Mouse (Mus musculus): ENCODE results near the gene Etl4. TPM values are rescaled to one million over a fixed set of nuclear protein-coding genes. Genes with fewer than 3 reads are reported as not detected.
A peak's percentile ranks its signal among the peaks of the same experiment; 100 is the strongest.
"Not testable (repeated sequence)": the region's sequence is repeated elsewhere in the genome, so short reads cannot be mapped to it uniquely, and the experiment has no call there.

The Etl4 gene
- total RNA-seq, 2 experiments from 2014 or later, result 138 to 142 TPM

DNA sequence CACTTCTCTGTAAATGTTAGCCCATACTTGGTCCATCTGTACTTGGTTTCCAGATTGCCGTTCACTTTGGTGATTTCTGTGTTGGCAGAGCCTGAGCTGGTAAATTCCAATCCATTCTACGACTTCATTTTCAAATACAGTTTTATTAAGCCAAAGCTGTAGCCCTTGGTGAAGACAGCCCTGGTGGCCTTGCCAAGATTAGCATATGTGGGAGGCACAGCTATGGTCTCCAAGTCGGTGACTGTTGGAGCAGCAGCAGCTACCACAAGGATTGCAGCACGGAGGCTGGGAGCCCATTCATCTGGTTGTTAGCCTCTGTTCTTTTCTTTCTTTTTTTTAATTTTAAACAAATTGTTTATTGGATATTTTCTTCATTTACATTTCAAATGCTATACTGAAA lies 128.1 kb downstream of the Etl4 start:
- intact Hi-C loops (cut with DNase I), result no loop called here
- TF ChIP-seq CTCF (IDR thresholded peaks at IDR 0.05), result no peak; the same call in 1 of the 2 replicates
- Histone ChIP-seq H3K27ac (no peak overlapping the region), H3K4me3 (no peak overlapping the region)
- peak in 1 of 2 experiments; percentile 21 for DNase-seq (ENCODE audit: extremely low spot score in 1 of 2, low spot score in 2 of 2)

DNA sequence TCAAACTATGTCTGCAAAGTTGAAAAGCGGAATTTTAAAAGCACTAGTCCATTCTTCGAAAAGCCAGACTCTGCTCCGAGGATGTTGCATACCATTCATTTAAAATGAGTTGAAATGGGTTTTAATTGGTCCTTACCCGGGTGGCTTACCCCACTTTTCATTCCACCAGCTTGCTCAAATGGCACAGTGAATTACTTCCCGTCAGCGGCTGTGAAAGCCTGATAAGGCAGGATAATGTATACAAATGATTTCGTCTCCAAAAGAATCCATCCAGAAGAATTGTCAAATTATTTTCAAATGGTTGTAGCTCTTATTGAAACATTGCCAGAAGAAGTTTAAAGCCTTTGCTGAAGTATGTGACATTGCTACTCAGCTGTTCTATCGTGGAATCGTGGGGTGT lies 162.8 kb downstream of the Etl4 start:
- no peak overlapping the region for H3K27ac ChIP-seq
- no peak for TF ChIP-seq CTCF (IDR thresholded peaks at IDR 0.05)

DNA sequence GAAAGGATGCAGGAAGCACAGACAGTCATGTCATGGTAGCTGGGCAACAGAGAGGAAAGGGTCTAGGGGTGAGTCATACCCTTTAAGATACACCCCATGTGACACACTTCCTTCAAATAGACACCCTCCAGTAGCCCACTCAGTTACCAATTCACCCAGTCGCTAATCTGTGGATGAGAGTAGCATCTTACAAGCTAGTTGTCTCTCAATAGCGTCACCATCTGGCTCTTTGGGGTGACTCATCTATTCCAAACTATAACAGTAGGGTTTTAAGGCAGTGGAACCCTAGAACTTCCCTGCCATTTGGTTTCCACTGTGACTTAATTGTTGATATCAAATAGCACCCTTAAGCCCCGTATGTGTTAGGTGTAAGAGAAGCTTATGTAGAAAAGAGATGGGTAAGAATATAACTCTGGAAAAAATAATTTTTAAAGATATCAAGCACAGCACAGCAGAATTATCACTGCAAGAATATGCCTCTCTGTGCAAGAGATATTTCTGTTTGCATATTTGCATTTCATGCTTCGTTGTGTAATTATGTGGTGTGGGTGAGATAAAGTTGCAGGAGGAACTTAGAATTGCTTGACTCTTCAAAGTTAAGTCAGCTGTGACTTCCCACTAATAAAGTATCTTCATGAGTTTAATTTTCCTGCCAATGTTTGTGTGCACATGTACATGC lies 166.7 kb downstream of the Etl4 start:
- intact Hi-C loops (cut with DNase I), result loop anchor here (5.0 kb wide), 1 partner anchor 36 kb away; no protein-coding TSS in a partner anchor
- no peak for DNase-seq (ENCODE audit: extremely low spot score in 1 of 2, low spot score in 2 of 2)
- Histone ChIP-seq H3K27ac (0 out of 2 replicates have a peak overlapping the region, but pooled peaks have one; percentile 44), H3K4me3 (no peak overlapping the region)
- no peak for TF ChIP-seq CTCF (IDR thresholded peaks at IDR 0.05)

More for the DNA sequence above, 162.8 kb downstream of the Etl4 start:
- no peak overlapping the region for H3K4me3 ChIP-seq
- no peak for DNase-seq (ENCODE audit: extremely low spot score in 1 of 2, low spot score in 2 of 2)
- intact Hi-C loops (cut with DNase I), result no loop called here

DNA sequence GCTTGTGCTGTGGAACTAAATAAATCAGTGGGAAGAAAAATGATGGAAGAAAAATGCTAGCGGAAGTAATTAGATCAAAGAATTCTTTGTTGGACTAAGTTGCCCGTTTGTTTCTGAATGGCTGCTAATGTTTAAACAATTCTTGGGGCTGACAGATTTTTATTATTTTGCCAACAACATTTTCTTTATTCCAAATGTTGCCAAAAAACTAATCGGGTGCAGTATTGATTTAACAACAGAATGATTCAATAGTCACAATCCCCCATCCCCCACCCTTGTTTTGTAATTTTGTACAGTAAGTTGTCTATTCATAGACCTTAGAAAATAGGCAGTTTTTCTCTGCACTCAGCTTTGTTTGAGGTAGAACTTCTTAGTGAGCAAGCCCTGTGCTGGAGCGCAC lies 175.2 kb downstream of the Etl4 start:
- Histone ChIP-seq H3K4me3 (no peak overlapping the region), H3K27ac (no peak overlapping the region)
- intact Hi-C loops (cut with DNase I), result no loop called here
- TF ChIP-seq CTCF (IDR thresholded peaks at IDR 0.05), result no peak
- no peak for DNase-seq (ENCODE audit: extremely low spot score in 1 of 2, low spot score in 2 of 2)

DNA sequence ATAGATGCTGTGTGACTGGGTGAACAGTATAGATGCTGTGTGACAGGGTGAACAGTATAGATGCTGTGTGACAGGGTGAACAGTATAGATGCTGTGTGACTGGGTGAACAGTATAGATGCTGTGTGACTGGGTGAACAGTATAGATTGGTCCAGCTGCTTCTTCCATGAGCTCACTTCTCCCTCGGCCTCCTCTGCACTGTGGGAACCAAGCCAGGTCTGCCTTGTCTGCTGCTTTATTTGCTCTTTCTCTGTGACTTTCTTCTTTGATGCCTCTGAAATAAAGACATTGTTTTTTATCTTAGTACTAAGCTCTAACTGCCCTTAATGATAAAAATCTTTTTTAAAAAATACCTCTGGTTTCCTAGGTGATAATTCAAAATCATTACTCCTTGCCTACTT lies 195.9 kb downstream of the Etl4 start:
- intact Hi-C loops (cut with DNase I), result no loop called here
- Histone ChIP-seq H3K27ac (no peak overlapping the region), H3K4me3 (no peak overlapping the region)
- peak in 1 of 2 experiments; percentile 28 for DNase-seq (ENCODE audit: extremely low spot score in 1 of 2, low spot score in 2 of 2)
- TF ChIP-seq CTCF (IDR thresholded peaks at IDR 0.05), result no peak

DNA sequence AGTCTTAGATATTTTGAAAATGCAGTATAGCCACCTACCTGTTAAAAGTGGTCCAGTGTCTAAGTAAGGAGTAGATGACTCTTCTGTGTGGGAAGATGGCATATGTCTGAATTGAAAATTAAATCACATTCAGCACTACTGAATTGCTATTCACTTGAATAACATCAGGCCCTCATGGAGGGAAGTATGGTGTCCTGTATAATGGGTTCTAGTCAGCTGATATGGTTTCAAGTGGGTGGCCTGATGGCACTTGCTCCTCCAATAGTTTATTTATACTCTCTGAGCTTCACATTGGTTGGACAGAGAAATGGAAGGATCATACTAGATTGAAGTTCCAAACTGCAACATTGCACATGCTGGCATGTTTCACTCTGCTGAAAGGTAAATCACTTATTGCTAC lies 202.1 kb downstream of the Etl4 start:
- DNase-seq (ENCODE audit: extremely low spot score in 1 of 2, low spot score in 2 of 2), result peak in 1 of 2 experiments; percentile 15
- Histone ChIP-seq H3K4me3 (no peak overlapping the region), H3K27ac (peak overlapping the region; percentile 3; the same call in 1 of the 2 replicates)
- intact Hi-C loops (cut with DNase I), result loop anchor here (5.0 kb wide), 2 partner anchors 34 to 181 kb away; no protein-coding TSS in a partner anchor
- TF ChIP-seq CTCF (IDR thresholded peaks at IDR 0.05), result no peak; the same call in 1 of the 2 replicates

DNA sequence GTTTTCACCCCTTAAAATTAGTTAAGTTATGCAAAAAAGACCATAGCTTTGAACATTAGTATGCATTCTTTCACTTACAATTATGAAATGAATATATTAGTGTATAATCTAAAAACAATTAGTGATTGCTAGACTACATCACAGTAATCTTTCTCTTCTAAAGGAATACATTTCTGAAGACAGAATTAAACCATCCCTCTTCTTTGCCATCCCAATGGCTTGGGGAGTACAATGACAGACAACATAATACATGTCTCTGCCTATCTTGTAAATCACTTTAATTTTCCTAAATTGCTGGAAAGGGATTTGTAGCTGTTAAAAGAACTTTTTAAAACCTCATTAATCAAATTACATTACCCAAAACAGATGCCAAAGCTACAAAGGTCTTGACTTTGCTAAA lies 216.3 kb downstream of the Etl4 start:
- intact Hi-C loops (cut with DNase I), result no loop called here
- Histone ChIP-seq H3K4me3 (no peak overlapping the region), H3K27ac (no peak overlapping the region)
- TF ChIP-seq CTCF (IDR thresholded peaks at IDR 0.05), result no peak
- no peak for DNase-seq (ENCODE audit: extremely low spot score in 1 of 2, low spot score in 2 of 2)

DNA sequence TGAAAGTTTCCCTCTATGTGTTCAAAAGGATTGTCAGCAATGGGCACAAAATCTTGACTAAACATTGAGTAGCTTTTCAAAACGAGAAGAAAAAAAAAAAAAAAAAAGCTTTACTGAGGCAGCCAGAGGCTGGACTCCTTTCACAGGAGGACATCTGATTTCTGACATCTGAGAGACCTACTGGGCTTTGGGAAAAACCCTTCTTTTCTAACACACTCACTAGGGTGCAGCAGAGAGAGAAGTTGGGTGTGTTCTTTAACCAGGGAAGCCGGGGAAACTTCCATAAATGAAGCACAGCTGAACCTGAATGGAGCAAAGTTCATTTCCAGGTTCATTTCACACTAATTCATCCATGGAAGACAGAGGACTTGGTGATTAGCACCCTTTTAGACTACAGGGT lies 222.2 kb downstream of the Etl4 start:
- no peak overlapping the region for H3K27ac ChIP-seq
- intact Hi-C loops (cut with DNase I), result no loop called here
- no peak overlapping the region for H3K4me3 ChIP-seq
- peak; percentile 24 for TF ChIP-seq CTCF (IDR thresholded peaks at IDR 0.05)
- no peak for DNase-seq (ENCODE audit: extremely low spot score in 1 of 2, low spot score in 2 of 2)

DNA sequence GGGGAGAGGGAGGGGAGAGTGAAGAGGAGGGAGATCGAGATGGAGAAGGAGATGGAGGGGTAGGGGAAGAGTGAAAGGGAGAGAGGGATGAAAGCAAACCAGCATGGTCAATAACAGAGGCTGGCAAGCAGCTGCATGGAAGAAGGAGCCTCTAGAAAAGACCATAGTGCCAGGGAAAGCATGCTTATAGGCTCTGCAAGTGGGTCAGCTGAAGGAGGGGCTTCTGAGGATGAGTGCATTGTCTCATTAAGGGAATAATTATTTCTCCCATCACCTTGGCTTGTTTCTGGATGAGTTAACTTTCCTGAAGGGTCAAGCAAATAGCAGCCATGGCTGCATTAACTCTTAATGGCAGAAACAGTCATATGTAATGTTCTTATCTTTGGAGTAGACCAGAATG lies 228.8 kb downstream of the Etl4 start:
- H3K4me3 ChIP-seq, result no peak overlapping the region
- intact Hi-C loops (cut with DNase I), result no loop called here
- DNase-seq (ENCODE audit: extremely low spot score in 1 of 2, low spot score in 2 of 2), result no peak
- H3K27ac ChIP-seq, result no peak overlapping the region
- no peak for TF ChIP-seq CTCF (IDR thresholded peaks at IDR 0.05)

DNA sequence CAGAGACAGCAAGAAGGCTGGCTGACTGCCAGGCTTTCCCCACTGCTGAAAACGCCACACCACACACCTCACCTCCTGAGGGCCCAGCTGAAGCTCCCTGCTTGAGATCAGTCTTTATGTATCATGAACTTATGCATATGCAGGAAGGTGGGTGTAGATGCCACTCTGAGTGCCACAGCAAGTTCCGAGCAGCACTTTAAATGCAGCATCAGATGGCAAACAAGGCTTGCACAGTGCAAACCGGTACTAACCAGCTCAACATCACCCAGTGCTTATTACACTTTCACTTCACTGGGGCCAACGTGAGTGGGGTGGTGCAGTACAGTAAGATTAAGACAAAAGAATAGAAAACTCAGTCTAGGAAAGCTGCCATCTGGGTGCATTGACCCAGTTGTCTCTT lies 235.8 kb downstream of the Etl4 start:
- Histone ChIP-seq H3K27ac (no peak overlapping the region), H3K4me3 (no peak overlapping the region)
- intact Hi-C loops (cut with DNase I), result no loop called here
- DNase-seq (ENCODE audit: extremely low spot score in 1 of 2, low spot score in 2 of 2), result peak; percentile 10 to 19
- no peak for TF ChIP-seq CTCF (IDR thresholded peaks at IDR 0.05)

DNA sequence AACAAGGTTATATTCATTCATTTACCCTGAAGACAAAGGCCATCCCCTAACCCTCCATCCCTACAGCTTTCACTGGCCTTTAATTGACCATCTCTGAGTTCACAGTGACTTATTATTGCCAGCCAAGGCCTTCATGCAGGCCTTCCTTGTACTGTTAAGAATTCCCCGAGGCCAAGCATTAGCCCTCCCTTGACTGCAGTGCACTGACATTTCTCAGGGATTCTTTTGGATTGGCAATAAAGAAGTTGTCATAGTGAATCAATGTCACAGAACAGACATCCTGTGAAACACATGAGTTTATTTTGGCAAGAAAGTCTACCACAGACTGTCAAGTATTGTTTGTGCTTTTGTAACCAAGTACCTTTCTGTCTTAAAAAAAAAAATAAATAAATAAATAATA lies 257.5 kb downstream of the Etl4 start:
- intact Hi-C loops (cut with DNase I), result no loop called here
- DNase-seq (ENCODE audit: extremely low spot score in 1 of 2, low spot score in 2 of 2), result no peak
- Histone ChIP-seq H3K27ac (no peak overlapping the region), H3K4me3 (no peak overlapping the region)
- TF ChIP-seq CTCF (IDR thresholded peaks at IDR 0.05), result no peak

DNA sequence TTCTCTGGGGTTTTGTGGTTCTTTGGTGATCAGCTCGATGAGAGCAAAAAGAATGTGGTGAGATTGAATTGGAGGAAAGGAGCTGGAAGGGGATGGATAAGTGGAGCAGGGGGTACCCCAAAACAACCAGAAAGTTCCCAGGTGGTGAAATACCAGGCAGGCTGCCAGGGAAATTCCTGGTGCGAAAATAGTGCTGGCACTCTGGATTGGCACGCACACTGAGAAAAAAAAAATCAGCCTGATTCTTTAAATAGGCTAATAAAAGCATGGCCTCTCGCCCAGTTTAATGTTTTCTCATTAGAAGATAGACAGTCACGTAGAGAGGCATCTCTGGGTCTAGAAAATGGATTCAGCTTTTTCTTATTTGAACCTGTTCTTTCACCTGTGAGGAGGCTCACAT lies 258.0 kb downstream of the Etl4 start:
- intact Hi-C loops (cut with DNase I), result no loop called here
- no peak for DNase-seq (ENCODE audit: extremely low spot score in 1 of 2, low spot score in 2 of 2)
- no peak overlapping the region for H3K27ac ChIP-seq
- no peak for TF ChIP-seq CTCF (IDR thresholded peaks at IDR 0.05)
- H3K4me3 ChIP-seq, result no peak overlapping the region

DNA sequence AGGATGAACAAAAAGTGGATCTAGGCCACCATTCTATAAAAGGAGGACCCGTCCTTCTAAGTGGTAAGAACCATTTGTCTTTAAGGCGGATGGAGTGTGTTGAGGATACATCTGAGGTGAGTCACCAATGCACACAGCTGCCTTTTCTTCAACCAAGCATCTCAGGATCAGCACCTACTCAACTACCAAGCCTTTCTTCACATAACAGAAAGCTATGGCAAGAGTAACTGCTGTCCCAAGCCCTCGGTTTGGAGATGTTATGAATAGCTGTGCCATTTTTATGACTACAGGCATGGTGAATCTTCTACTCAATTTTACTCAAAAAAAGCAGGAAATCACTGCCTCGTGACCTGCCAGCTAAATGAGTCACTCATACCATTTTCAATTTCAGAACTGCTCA lies 258.6 kb downstream of the Etl4 start:
- Histone ChIP-seq H3K4me3 (no peak overlapping the region), H3K27ac (no peak overlapping the region)
- intact Hi-C loops (cut with DNase I), result no loop called here
- no peak for DNase-seq (ENCODE audit: extremely low spot score in 1 of 2, low spot score in 2 of 2)
- no peak for TF ChIP-seq CTCF (IDR thresholded peaks at IDR 0.05)

DNA sequence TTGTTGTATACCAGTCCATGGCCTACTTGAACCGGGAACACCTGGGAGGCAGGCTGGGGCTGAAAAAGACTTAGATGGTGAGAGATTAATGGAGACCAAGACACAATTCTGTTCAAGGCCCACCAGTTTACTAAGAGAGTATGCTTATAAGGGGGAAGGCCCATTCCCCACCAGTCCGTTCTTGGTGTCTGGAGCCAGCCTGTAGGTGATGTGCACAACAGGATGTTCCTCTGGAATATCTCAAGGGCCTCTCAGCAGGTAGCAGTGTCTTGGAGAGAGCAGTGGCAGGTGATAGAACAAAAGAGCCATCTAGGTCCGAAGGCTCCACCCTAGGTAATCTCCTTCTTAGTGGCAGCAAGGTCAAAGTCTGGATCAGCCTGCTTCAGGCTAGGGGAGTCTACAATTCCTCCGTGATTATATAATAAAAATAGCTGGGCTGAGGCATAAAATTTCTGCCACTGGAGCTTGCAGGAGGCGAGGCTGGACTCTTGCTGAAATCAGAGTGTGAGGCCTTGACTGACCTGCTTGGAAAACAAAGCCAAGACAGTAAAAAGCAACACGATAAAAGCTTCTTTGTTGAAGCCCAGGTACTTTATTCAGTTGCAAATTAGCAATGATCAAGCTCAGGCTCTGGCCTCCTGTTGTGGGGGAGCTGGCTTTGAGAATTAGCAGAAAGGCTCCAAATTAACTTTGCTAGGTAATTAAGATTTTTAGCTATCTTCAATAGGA lies 267.0 kb downstream of the Etl4 start:
- DNase-seq (ENCODE audit: extremely low spot score in 1 of 2, low spot score in 2 of 2); H3K27ac ChIP-seq; intact Hi-C loops (cut with DNase I); H3K4me3 ChIP-seq: not testable (repeated sequence)

DNA sequence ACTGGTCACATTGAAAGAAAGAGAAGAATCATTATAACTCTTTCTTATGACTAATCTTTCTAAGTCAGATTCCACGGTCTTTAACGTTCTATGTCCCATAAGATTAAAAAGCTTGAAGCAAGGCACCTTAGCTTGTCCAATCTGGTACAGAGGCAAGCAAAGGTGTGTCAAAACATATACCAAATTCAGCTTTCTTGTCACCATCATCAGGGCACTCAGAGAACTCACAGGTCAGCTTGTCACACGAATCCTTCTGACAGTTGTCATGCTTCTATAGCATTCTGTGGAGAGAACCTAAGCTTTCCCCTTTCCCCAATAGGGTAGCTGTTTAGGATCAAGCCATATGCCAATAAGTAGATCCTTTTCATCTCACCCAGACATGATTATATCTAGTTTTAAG lies 267.7 kb downstream of the Etl4 start:
- H3K27ac ChIP-seq; H3K4me3 ChIP-seq; DNase-seq (ENCODE audit: extremely low spot score in 1 of 2, low spot score in 2 of 2); intact Hi-C loops (cut with DNase I): not testable (repeated sequence)

DNA sequence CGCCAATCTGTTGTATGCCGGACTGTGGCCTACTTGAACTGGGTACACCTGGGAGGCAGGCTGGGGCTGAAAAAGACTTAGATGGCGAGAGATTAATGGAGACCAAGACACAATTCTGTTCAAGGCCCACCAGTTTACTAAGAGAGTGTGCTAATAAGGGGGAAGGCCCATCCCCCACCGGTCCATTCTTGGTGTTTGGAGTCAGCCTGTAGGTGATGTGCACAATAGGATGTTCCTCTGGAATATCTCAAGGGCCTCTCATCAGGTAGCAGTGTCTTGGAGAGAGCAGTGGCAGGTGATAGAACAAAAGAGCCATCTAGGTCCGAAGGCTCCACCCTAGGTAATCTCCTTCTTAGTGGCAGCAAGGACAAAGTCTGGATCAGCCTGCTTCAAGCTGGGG lies 271.0 kb downstream of the Etl4 start:
- H3K4me3 ChIP-seq; DNase-seq (ENCODE audit: extremely low spot score in 1 of 2, low spot score in 2 of 2); H3K27ac ChIP-seq; intact Hi-C loops (cut with DNase I): not testable (repeated sequence)

DNA sequence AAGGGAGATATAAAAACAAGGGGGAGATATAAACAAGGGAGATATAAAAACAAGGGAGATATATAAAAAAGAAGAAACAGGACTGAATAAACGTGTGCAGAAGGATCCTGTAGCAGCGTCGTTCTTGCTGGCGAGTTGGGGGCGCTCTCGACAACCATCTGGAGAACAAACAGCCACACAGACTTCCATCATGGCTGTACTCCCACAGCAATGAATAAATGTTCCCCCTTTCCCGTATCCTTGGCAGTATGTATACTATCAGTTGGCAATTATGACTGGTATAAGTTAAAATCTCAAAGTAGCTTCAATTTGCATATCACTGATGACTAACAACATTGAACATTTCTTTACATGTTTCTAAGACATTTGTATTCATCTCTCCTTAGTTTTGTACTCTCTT lies 277.6 kb downstream of the Etl4 start:
- DNase-seq (ENCODE audit: extremely low spot score in 1 of 2, low spot score in 2 of 2); H3K4me3 ChIP-seq; H3K27ac ChIP-seq; intact Hi-C loops (cut with DNase I): not testable (repeated sequence)

Data from left cerebral cortex, adult 2 months (tissue).